ENCODE assay signal across 17 mouse cellular contexts in the genomic region with DNA sequence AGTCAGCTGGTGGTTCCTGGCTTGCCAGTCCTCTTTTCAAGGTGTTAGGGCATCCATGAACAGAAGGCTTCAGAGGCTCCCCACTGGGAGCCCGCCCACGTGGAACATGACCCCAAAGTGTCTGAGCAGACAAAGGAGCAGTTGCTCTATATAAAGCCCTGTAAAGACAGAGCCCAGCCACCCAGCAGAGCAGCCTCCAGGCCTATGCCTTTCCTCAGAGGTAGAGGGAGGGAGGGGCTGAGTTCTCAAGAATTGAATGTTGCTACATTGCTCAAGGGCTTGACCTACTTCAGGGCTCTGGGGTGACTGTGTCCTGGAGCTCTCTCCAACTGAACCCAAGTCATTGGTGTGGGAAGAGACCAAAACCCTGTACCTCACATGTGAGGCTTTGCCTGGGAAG.
DNase-seq lines count a peak whose midpoint lies in the region; ATAC-seq and TF ChIP-seq lines count a peak whose summit lies in the region.
"Had no signal": no experiment of that assay in that cellular context is flagged by ENCODE, and none has a peak within 500 bp of the region (broad histone marks: within the 10 kb centered on the region; RNA-seq: fewer than 3 reads in every experiment).

No protein-coding gene starts in this region.

- DNase-seq in adrenal gland, postnatal 14 days, result peak; percentile 25
- no peak for DNase-seq in adrenal gland, adult 8-10 months
- DNase-seq in lung, adult 18-20 months, result peak; percentile 32 to 55
- no peak for DNase-seq in lung, adult 2 months
- DNase-seq in thymus, postnatal 4 days, result peak; percentile 75
- DNase-seq in natural killer cell, adult 2 months (ENCODE audit: low spot score in 2 of 2), result no peak
- DNase-seq: gastrocnemius, adult 2 months; heart, adult 18-20 months; heart, postnatal 14 days; kidney, adult 8-10 months; lung, embryonic 14.5 days; spleen, adult 18-20 months had no signal

- no peak for ATAC-seq in kidney, embryonic 14.5 days (ENCODE audit: low FRiP score, low TSS enrichment)

- 64% methylated on average over 2 of the region's 2 CpGs for WGBS in lung, adult 2 months
- 35% methylated on average over 2 of the region's 2 CpGs for WGBS in olfactory bulb, adult 2 months
- 40% methylated on average over 2 of the region's 2 CpGs for WGBS in kidney, embryonic 14.5 days

- no peak overlapping the region for H3K9ac ChIP-seq in kidney, embryonic 14.5 days (ENCODE audit: low read depth, low read length)
- H3K9ac ChIP-seq: lung, embryonic 14.5 days; midbrain, embryonic 12.5 days had no signal

- no peak for TF ChIP-seq POLR2A in lung, adult 2 months (IDR thresholded peaks at IDR 0.05; ENCODE audit: borderline replicate concordance, extremely low read depth, low read depth, low read length)
- no peak for TF ChIP-seq POLR2A in olfactory bulb, adult 2 months (IDR thresholded peaks at IDR 0.05; ENCODE audit: insufficient read depth, low read depth, low read length)

- H3K4me3 ChIP-seq in lung, adult 2 months (replicated peaks; ENCODE audit: extremely low read depth, low read depth, low read length), result no peak overlapping the region
- no peak overlapping the region for H3K4me3 ChIP-seq in olfactory bulb, adult 2 months (ENCODE audit: insufficient read depth, low read depth, low read length)
- no peak overlapping the region for H3K4me3 ChIP-seq in kidney, embryonic 14.5 days (ENCODE audit: low read length)
- H3K4me3 ChIP-seq: gastrocnemius, adult 2 months; midbrain, embryonic 12.5 days had no signal

- no peak for TF ChIP-seq CTCF in lung, adult 2 months (IDR thresholded peaks at IDR 0.05; ENCODE audit: insufficient read depth, low read length)
- TF ChIP-seq CTCF in olfactory bulb, adult 2 months (IDR thresholded peaks at IDR 0.05; ENCODE audit: insufficient read depth, low read depth, low read length), result no peak

- no peaks in the 10 kb centered on the region for H3K36me3 ChIP-seq in kidney, embryonic 14.5 days (ENCODE audit: control insufficient read depth, insufficient read depth, low read length)
- H3K36me3 ChIP-seq: midbrain, embryonic 12.5 days had no signal

- H3K4me1 ChIP-seq in lung, adult 2 months (ENCODE audit: control insufficient read depth, insufficient read depth, low read length), result peaks cover 2% of the 10 kb centered on the region
- H3K4me1 ChIP-seq in olfactory bulb, adult 2 months (ENCODE audit: control insufficient read depth, insufficient read depth, low read length), result peaks cover 24% of the 10 kb centered on the region
- 0 out of 2 replicates have a peak, but pooled peaks cover 7% of the 10 kb centered on the region for H3K4me1 ChIP-seq in kidney, embryonic 14.5 days (ENCODE audit: control insufficient read depth, insufficient read depth, low read length)
- H3K4me1 ChIP-seq: midbrain, embryonic 12.5 days had no signal

- H3K4me2 ChIP-seq in kidney, embryonic 14.5 days (replicated peaks; ENCODE audit: low read depth, low read length), result no peak overlapping the region
- H3K4me2 ChIP-seq: lung, embryonic 14.5 days; midbrain, embryonic 12.5 days had no signal

- no peaks in the 10 kb centered on the region for H3K9me3 ChIP-seq in kidney, embryonic 14.5 days (ENCODE audit: control insufficient read depth, low read length)
- H3K9me3 ChIP-seq: midbrain, embryonic 12.5 days had no signal

- H3K27ac ChIP-seq in olfactory bulb, adult 2 months (ENCODE audit: insufficient read depth, low read depth, low read length), result peak overlapping the region; percentile 28; the same call in 1 of the 2 replicates
- no peak overlapping the region for H3K27ac ChIP-seq in kidney, embryonic 14.5 days (ENCODE audit: low read depth, low read length)
- H3K27ac ChIP-seq: gastrocnemius, adult 2 months; midbrain, embryonic 12.5 days; stomach, postnatal 0 days had no signal

- H3K27me3 ChIP-seq in kidney, embryonic 14.5 days (ENCODE audit: control insufficient read depth, insufficient read depth, low read length), result no peaks in the 10 kb centered on the region
- H3K27me3 ChIP-seq: CH12.LX; midbrain, embryonic 12.5 days had no signal

Comparison
In these comparisons a context has a peak if more than half of its experiments do, and no peak if none do; other contexts are left out.
1. DNase-seq: peak in adrenal gland, postnatal 14 days (single experiment), lung, adult 18-20 months (2 of 2) and thymus, postnatal 4 days (single experiment); none in adrenal gland, adult 8-10 months (single experiment), lung, adult 2 months (single experiment) and natural killer cell, adult 2 months (0 of 2).